Mouse (Mus musculus) ZHBTc4 (cell line): ENCODE results near the gene Alg13.

Experiments used
- DNase-seq: peaks from one replicate; pipeline ENCODE4 v3.0.0-alpha.2; 2011; ENCODE audit warnings: low read depth, low spot score

Gene Alg13

GRCm38 (mm10) chrX:144317548-144318163, at the start of gene Alg13:
Alg13 (plus strand) TSS chrX:144317804.
- peak; percentile 91 for DNase-seq

- DNase-seq, result peak; percentile 60
Measured at GRCm38 (mm10) chrX:144268606-144269005, 49.0 kb upstream of the Alg13 start.

GRCm38 (mm10) chrX:144301476-144301875, 16.1 kb upstream of the Alg13 start:
- no peak for DNase-seq

- peak; percentile 60 for DNase-seq
Measured at GRCm38 (mm10) chrX:144305659-144306058, 11.9 kb upstream of the Alg13 start.

GRCm38 (mm10) chrX:144314041-144314440, 3.6 kb upstream of the Alg13 start:
- DNase-seq, result no peak

- DNase-seq, result no peak
Measured at GRCm38 (mm10) chrX:144315028-144315427, 2.6 kb upstream of the Alg13 start.

GRCm38 (mm10) chrX:144316004-144316403, 1.6 kb upstream of the Alg13 start:
- no peak for DNase-seq

GRCm38 (mm10) chrX:144318164-144318979, 768 bp downstream of the Alg13 start:
- peak; percentile 70 for DNase-seq

- peak; percentile 87 for DNase-seq
Measured at GRCm38 (mm10) chrX:144319366-144319765, 1.8 kb downstream of the Alg13 start.

GRCm38 (mm10) chrX:144325375-144325774, 7.8 kb downstream of the Alg13 start:
- no peak for DNase-seq

GRCm38 (mm10) chrX:144335332-144336015, 17.9 kb downstream of the Alg13 start:
- DNase-seq, result peak; percentile 91

GRCm38 (mm10) chrX:144337938-144338337, 20.3 kb downstream of the Alg13 start:
- peak; percentile 67 for DNase-seq

GRCm38 (mm10) chrX:144338355-144338754, 20.8 kb downstream of the Alg13 start:
- peak; percentile 86 for DNase-seq

GRCm38 (mm10) chrX:144374196-144374595, 56.6 kb downstream of the Alg13 start:
- no peak for DNase-seq

- peak; percentile 75 for DNase-seq
Measured at GRCm38 (mm10) chrX:144403526-144403925, 85.9 kb downstream of the Alg13 start.

GRCm38 (mm10) chrX:144408036-144408435, 90.4 kb downstream of the Alg13 start:
- DNase-seq, result no peak

GRCm38 (mm10) chrX:144420259-144420658, 102.7 kb downstream of the Alg13 start:
- DNase-seq, result no peak

- DNase-seq, result no peak
Measured at GRCm38 (mm10) chrX:144421091-144421490, 103.5 kb downstream of the Alg13 start.

GRCm38 (mm10) chrX:144423848-144424247, 106.2 kb downstream of the Alg13 start:
- no peak for DNase-seq
